Mouse (Mus musculus) lung, adult 18-20 months (tissue): ENCODE data around the gene Gm10320.

Source experiments
- DNase-seq, 2 experiments: peaks; one replicate each; pipeline ENCODE4 v3.0.0; 2022; ENCODE audit warnings: mixed read lengths in 2 of 2

Gene Gm10320

GRCm38 (mm10) chr13:98502813-98503341 lies 11.1 kb upstream of the Gm10320 start:
- no peak for DNase-seq

- no peak for DNase-seq
Measured at GRCm38 (mm10) chr13:98502236-98502812, 10.5 kb upstream of the Gm10320 start.

- DNase-seq = no peak
Measured at GRCm38 (mm10) chr13:98501321-98501720, 9.5 kb upstream of the Gm10320 start.

- no peak for DNase-seq
Measured at GRCm38 (mm10) chr13:98500471-98501125, 8.8 kb upstream of the Gm10320 start.

GRCm38 (mm10) chr13:98498561-98498960 lies 6.8 kb upstream of the Gm10320 start:
- no peak for DNase-seq

- DNase-seq = peak in 1 of 2 experiments; percentile 15
Measured at GRCm38 (mm10) chr13:98498080-98498479, 6.3 kb upstream of the Gm10320 start.

GRCm38 (mm10) chr13:98496917-98497870 lies 5.4 kb upstream of the Gm10320 start:
- peak in 1 of 2 experiments; percentile 13 for DNase-seq

GRCm38 (mm10) chr13:98494492-98495064 lies 2.8 kb upstream of the Gm10320 start:
- DNase-seq = no peak

GRCm38 (mm10) chr13:98492569-98493255 lies 911 bp upstream of the Gm10320 start:
- no peak for DNase-seq

GRCm38 (mm10) chr13:98486726-98487125 lies 5.1 kb downstream of the Gm10320 start:
- DNase-seq = no peak

- DNase-seq = no peak
Measured at GRCm38 (mm10) chr13:98486161-98486560, 5.6 kb downstream of the Gm10320 start.

- no peak for DNase-seq
Measured at GRCm38 (mm10) chr13:98485440-98485839, 6.4 kb downstream of the Gm10320 start.

- DNase-seq = no peak
Measured at GRCm38 (mm10) chr13:98477991-98478390, 13.8 kb downstream of the Gm10320 start.

- DNase-seq = no peak
Measured at GRCm38 (mm10) chr13:98476839-98477495, 14.8 kb downstream of the Gm10320 start.

GRCm38 (mm10) chr13:98476175-98476838 lies 15.5 kb downstream of the Gm10320 start:
- DNase-seq = no peak

- no peak for DNase-seq
Measured at GRCm38 (mm10) chr13:98475681-98476080, 16.1 kb downstream of the Gm10320 start.

GRCm38 (mm10) chr13:98473034-98473433 lies 18.8 kb downstream of the Gm10320 start:
- no peak for DNase-seq

GRCm38 (mm10) chr13:98471756-98472155 lies 20.0 kb downstream of the Gm10320 start:
- no peak for DNase-seq

GRCm38 (mm10) chr13:98470321-98470720 lies 21.5 kb downstream of the Gm10320 start:
- DNase-seq = no peak

GRCm38 (mm10) chr13:98469916-98470315 lies 21.9 kb downstream of the Gm10320 start:
- DNase-seq = no peak

- DNase-seq = no peak
Measured at GRCm38 (mm10) chr13:98461467-98461866, 30.3 kb downstream of the Gm10320 start.
